Mouse (Mus musculus): ENCODE data around the gene Dnajb12. TPM values are rescaled to one million over a fixed set of nuclear protein-coding genes. Genes with fewer than 3 reads are reported as not detected.
A peak's percentile ranks its signal among the peaks of the same experiment; 100 is the strongest.

Dnajb12 gene
- polyA plus RNA-seq, 1 experiment from 2014 or later: 25.3 TPM

DNA sequence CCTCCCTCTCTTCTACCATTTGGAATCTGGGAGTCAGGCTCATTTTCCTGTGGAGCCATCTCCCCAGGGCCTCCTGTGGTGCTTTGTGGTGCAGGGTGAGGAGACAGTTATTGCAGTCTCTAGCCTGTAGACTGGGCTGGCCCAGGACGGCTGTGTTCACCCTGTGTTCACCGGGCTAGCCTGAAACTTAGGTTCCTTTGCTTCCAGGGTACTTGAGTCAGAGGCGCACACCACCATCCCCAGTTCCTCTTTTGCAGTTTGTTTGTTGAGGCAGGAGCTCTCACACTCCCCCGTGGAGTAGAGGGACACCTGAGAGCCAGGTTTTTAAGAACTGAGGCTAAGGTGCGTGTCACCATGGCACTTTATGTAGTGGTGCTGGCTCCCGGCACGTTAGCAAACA lies 10.0 kb downstream of the Dnajb12 start:
- 91% methylated on average over 7 of the region's 7 CpGs for WGBS
- no peaks in the 10 kb centered on the region for H3K27me3 ChIP-seq (ENCODE audit: control insufficient read depth, insufficient read depth, low read length)
- H3K36me3 ChIP-seq (ENCODE audit: control insufficient read depth, insufficient read depth, low read length): peaks cover 5% of the 10 kb centered on the region; the same call in 1 of the 2 replicates
- ATAC-seq (replicated peaks; ENCODE audit: low FRiP score) (no peak), DNase-seq (ENCODE audit: low spot score) (no peak)
- H3K9ac ChIP-seq (ENCODE audit: low read length): no peak overlapping the region
- H3K9me3 ChIP-seq (ENCODE audit: control insufficient read depth, low read length): no peaks in the 10 kb centered on the region
- no peaks in the 10 kb centered on the region; the same call in 1 of the 2 replicates for H3K4me1 ChIP-seq (replicated peaks; ENCODE audit: control insufficient read depth, insufficient read depth, low read length)
- H3K4me2 ChIP-seq (ENCODE audit: low read depth, low read length, severe bottlenecking): no peak overlapping the region
- no peak overlapping the region for H3K27ac ChIP-seq (ENCODE audit: low read depth, low read length)
- H3K4me3 ChIP-seq (ENCODE audit: low read depth, low read length): no peak overlapping the region

- H3K9me3 ChIP-seq (ENCODE audit: control insufficient read depth, low read length): no peaks in the 10 kb centered on the region
- no peak overlapping the region for H3K27ac ChIP-seq (ENCODE audit: low read depth, low read length)
- WGBS: 87% methylated on average over 15 of the region's 15 CpGs
- H3K4me3 ChIP-seq (ENCODE audit: low read depth, low read length): no peak overlapping the region
- H3K27me3 ChIP-seq (ENCODE audit: control insufficient read depth, insufficient read depth, low read length): no peaks in the 10 kb centered on the region
- H3K36me3 ChIP-seq (ENCODE audit: control insufficient read depth, insufficient read depth, low read length): peaks cover 5% of the 10 kb centered on the region; the same call in 1 of the 2 replicates
- DNase-seq (ENCODE audit: low spot score): no peak
- H3K9ac ChIP-seq (ENCODE audit: low read length): no peak overlapping the region
- ATAC-seq (replicated peaks; ENCODE audit: low FRiP score): no peak
- peaks cover 2% of the 10 kb centered on the region; the same call in 1 of the 2 replicates for H3K4me1 ChIP-seq (replicated peaks; ENCODE audit: control insufficient read depth, insufficient read depth, low read length)
- H3K4me2 ChIP-seq (ENCODE audit: low read depth, low read length, severe bottlenecking): no peak overlapping the region
Observed at GRCm38 (mm10) chr10:59889953-59890751, 10.8 kb downstream of the Dnajb12 start.

DNA sequence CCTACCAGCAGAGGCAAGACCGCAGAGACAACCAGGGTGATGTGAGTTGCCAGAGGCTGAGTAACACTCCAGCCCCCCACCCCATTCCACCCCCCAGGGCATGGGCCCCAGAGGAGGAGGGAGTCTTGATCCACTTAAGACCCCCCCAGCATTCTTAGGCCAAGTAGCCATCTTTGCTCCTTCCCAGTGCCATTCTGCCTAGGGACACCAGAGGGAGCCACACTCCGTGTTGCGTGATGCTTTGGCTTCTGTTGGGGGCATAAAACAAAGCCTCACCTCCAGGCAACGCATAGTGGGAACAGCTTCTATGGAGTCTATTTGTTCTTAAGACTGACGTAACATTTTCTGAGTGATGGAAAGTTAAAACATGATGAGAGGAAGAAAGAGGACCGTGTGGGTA lies 13.6 kb downstream of the Dnajb12 start:
- no peak overlapping the region for H3K27ac ChIP-seq (ENCODE audit: low read depth, low read length)
- no peak overlapping the region for H3K9ac ChIP-seq (ENCODE audit: low read length)
- no peak overlapping the region for H3K4me3 ChIP-seq (ENCODE audit: low read depth, low read length)
- H3K4me2 ChIP-seq (ENCODE audit: low read depth, low read length, severe bottlenecking): no peak overlapping the region
- no peaks in the 10 kb centered on the region for H3K9me3 ChIP-seq (ENCODE audit: control insufficient read depth, low read length)
- no peaks in the 10 kb centered on the region for H3K27me3 ChIP-seq (ENCODE audit: control insufficient read depth, insufficient read depth, low read length)
- ATAC-seq (replicated peaks; ENCODE audit: low FRiP score) (no peak), DNase-seq (ENCODE audit: low spot score) (peak; percentile 81)
- peaks cover 18% of the 10 kb centered on the region for H3K4me1 ChIP-seq (replicated peaks; ENCODE audit: control insufficient read depth, insufficient read depth, low read length)
- 34% methylated on average over 6 of the region's 6 CpGs for WGBS
- peaks cover 5% of the 10 kb centered on the region; the same call in 1 of the 2 replicates for H3K36me3 ChIP-seq (ENCODE audit: control insufficient read depth, insufficient read depth, low read length)

GRCm38 (mm10) chr10:59894251-59895160 lies 15.2 kb downstream of the Dnajb12 start:
- Histone ChIP-seq H3K27me3 (ENCODE audit: control insufficient read depth, insufficient read depth, low read length) (no peaks in the 10 kb centered on the region), H3K36me3 (ENCODE audit: control insufficient read depth, insufficient read depth, low read length) (peaks cover 5% of the 10 kb centered on the region; the same call in 1 of the 2 replicates), H3K4me1 (replicated peaks; ENCODE audit: control insufficient read depth, insufficient read depth, low read length) (peaks cover 34% of the 10 kb centered on the region), H3K4me2 (ENCODE audit: low read depth, low read length, severe bottlenecking) (no peak overlapping the region), H3K4me3 (ENCODE audit: low read depth, low read length) (no peak overlapping the region), H3K9me3 (ENCODE audit: control insufficient read depth, low read length) (no peaks in the 10 kb centered on the region), H3K9ac (ENCODE audit: low read length) (no peak overlapping the region), H3K27ac (ENCODE audit: low read depth, low read length) (peak overlapping the region; percentile 4; the same call in 1 of the 2 replicates)
- 82% methylated on average over 25 of the region's 25 CpGs for WGBS
- peak; percentile 93 for DNase-seq (ENCODE audit: low spot score)
- ATAC-seq (replicated peaks; ENCODE audit: low FRiP score): no peak

DNA sequence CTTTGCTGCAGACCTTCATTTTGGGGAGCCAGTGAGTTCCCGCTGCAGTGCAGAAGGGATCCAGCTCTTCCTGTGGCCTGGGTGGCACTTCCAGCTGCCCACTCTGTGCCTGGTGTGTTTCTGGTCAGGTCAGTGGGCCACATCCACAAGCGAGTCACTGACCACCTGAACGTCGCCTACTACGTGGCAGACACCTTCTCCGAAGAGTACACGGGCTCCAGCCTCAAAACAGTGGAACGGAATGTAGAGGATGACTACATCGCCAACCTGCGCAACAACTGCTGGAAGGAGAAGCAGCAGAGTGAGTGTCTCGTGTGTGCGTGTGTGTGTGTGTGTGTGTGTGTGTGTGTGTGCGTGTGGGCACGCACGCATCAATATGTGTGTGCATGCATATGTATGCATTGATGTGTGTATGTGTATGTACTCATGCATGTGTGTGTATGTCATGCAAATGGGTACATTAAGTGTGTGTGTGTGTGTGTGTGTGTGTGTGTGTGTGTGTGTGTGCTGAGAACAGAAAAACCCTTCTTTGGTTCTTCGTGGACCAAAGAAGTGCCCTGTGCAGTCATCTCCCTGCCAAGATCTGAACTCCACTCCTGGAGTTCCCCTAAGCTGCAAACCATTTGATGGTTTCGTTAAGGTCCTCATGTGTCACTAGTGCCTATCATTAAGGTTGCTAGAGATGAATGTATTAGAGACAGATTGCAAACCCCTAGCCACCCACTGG lies 16.3 kb downstream of the Dnajb12 start:
- no peaks in the 10 kb centered on the region for H3K27me3 ChIP-seq (ENCODE audit: control insufficient read depth, insufficient read depth, low read length)
- H3K9ac ChIP-seq (ENCODE audit: low read length): no peak overlapping the region
- ATAC-seq (replicated peaks; ENCODE audit: low FRiP score) (no peak), DNase-seq (ENCODE audit: low spot score) (no peak)
- H3K4me1 ChIP-seq (replicated peaks; ENCODE audit: control insufficient read depth, insufficient read depth, low read length): peaks cover 45% of the 10 kb centered on the region
- 93% methylated on average over 17 of the region's 17 CpGs for WGBS
- no peak overlapping the region for H3K4me3 ChIP-seq (ENCODE audit: low read depth, low read length)
- H3K4me2 ChIP-seq (ENCODE audit: low read depth, low read length, severe bottlenecking): no peak overlapping the region
- H3K36me3 ChIP-seq (ENCODE audit: control insufficient read depth, insufficient read depth, low read length): peaks cover 5% of the 10 kb centered on the region; the same call in 1 of the 2 replicates
- H3K9me3 ChIP-seq (ENCODE audit: control insufficient read depth, low read length): no peaks in the 10 kb centered on the region
- H3K27ac ChIP-seq (ENCODE audit: low read depth, low read length): no peak overlapping the region

- ATAC-seq (replicated peaks; ENCODE audit: low FRiP score) (no peak), DNase-seq (ENCODE audit: low spot score) (no peak)
- H3K27ac ChIP-seq (ENCODE audit: low read depth, low read length): peak overlapping the region; percentile 91; the same call in 1 of the 2 replicates
- H3K27me3 ChIP-seq (ENCODE audit: control insufficient read depth, insufficient read depth, low read length): no peaks in the 10 kb centered on the region
- peak overlapping the region; percentile 32 for H3K9ac ChIP-seq (ENCODE audit: low read length)
- peaks cover 5% of the 10 kb centered on the region; the same call in 1 of the 2 replicates for H3K36me3 ChIP-seq (ENCODE audit: control insufficient read depth, insufficient read depth, low read length)
- H3K4me3 ChIP-seq (ENCODE audit: low read depth, low read length): no peak overlapping the region
- H3K4me2 ChIP-seq (ENCODE audit: low read depth, low read length, severe bottlenecking): no peak overlapping the region
- WGBS: 95% methylated on average over 4 of the region's 4 CpGs
- no peaks in the 10 kb centered on the region for H3K9me3 ChIP-seq (ENCODE audit: control insufficient read depth, low read length)
- H3K4me1 ChIP-seq (replicated peaks; ENCODE audit: control insufficient read depth, insufficient read depth, low read length): peaks cover 45% of the 10 kb centered on the region
Observed at GRCm38 (mm10) chr10:59896211-59896610, 16.9 kb downstream of the Dnajb12 start.

GRCm38 (mm10) chr10:59896911-59897331 lies 17.6 kb downstream of the Dnajb12 start:
- H3K9me3 ChIP-seq (ENCODE audit: control insufficient read depth, low read length): no peaks in the 10 kb centered on the region

GRCm38 (mm10) chr10:59897511-59897910 lies 18.2 kb downstream of the Dnajb12 start:
- Histone ChIP-seq H3K4me2 (ENCODE audit: low read depth, low read length, severe bottlenecking) (peak overlapping the region; percentile 22; the same call in 1 of the 2 replicates), H3K9ac (ENCODE audit: low read length) (peak overlapping the region; percentile 45; the same call in 1 of the 2 replicates), H3K27ac (ENCODE audit: low read depth, low read length) (peak overlapping the region; percentile 91), H3K36me3 (ENCODE audit: control insufficient read depth, insufficient read depth, low read length) (no peaks in the 10 kb centered on the region), H3K27me3 (ENCODE audit: control insufficient read depth, insufficient read depth, low read length) (no peaks in the 10 kb centered on the region), H3K4me1 (replicated peaks; ENCODE audit: control insufficient read depth, insufficient read depth, low read length) (peaks cover 45% of the 10 kb centered on the region), H3K9me3 (ENCODE audit: control insufficient read depth, low read length) (no peaks in the 10 kb centered on the region), H3K4me3 (ENCODE audit: low read depth, low read length) (no peak overlapping the region)
- peak; percentile 21 for ATAC-seq (replicated peaks; ENCODE audit: low FRiP score)
- peak; percentile 86 for DNase-seq (ENCODE audit: low spot score)
- 20% methylated on average over 5 of the region's 5 CpGs for WGBS

More at GRCm38 (mm10) chr10:59896911-59897331, 17.6 kb downstream of the Dnajb12 start:
- Histone ChIP-seq H3K9ac (ENCODE audit: low read length) (peak overlapping the region; percentile 45), H3K4me3 (ENCODE audit: low read depth, low read length) (no peak overlapping the region), H3K4me2 (ENCODE audit: low read depth, low read length, severe bottlenecking) (peak overlapping the region; percentile 22; the same call in 1 of the 2 replicates), H3K4me1 (replicated peaks; ENCODE audit: control insufficient read depth, insufficient read depth, low read length) (peaks cover 45% of the 10 kb centered on the region), H3K27ac (ENCODE audit: low read depth, low read length) (peak overlapping the region; percentile 91), H3K27me3 (ENCODE audit: control insufficient read depth, insufficient read depth, low read length) (no peaks in the 10 kb centered on the region), H3K36me3 (ENCODE audit: control insufficient read depth, insufficient read depth, low read length) (peaks cover 4% of the 10 kb centered on the region; the same call in 1 of the 2 replicates)
- WGBS: 49% methylated on average over 3 of the region's 3 CpGs
- ATAC-seq (replicated peaks; ENCODE audit: low FRiP score): no peak
- no peak for DNase-seq (ENCODE audit: low spot score)

Data from forebrain, embryonic 11.5 days (tissue).